Mouse (Mus musculus) embryonic facial prominence, embryonic 10.5 days (tissue): Measurements from ENCODE around the gene 1700016C15Rik. TPM values are rescaled to one million over a fixed set of nuclear protein-coding genes. Genes with fewer than 3 reads are reported as not detected.

Source experiments
- DNase-seq: peaks from one replicate; pipeline ENCODE4 v3.0.0-alpha.2; 2017; ENCODE audit warnings: low spot score
- H3K27ac ChIP-seq: fragments of 300-500 bp; sonication (generic); replicated peaks from 2 replicates; pipeline ENCODE4 v1.5.1; 2016; ENCODE audit warnings: mild to moderate bottlenecking
- H3K27me3 ChIP-seq: fragments of 300-500 bp; sonication (generic); replicated peaks from 2 replicates; pipeline ENCODE4 v1.6.1; 2016; ENCODE audit warnings: low read depth, mild to moderate bottlenecking; ENCODE audit not compliant: poor library complexity, severe bottlenecking
- H3K36me3 ChIP-seq: fragments of 300-500 bp; sonication (generic); replicated peaks from 2 replicates; pipeline ENCODE4 v1.6.1; 2016; ENCODE audit warnings: mild to moderate bottlenecking, moderate library complexity
- H3K4me1 ChIP-seq: fragments of 300-500 bp; sonication (generic); 2 replicates; pipeline ENCODE4 v1.6.1; 2016
- H3K4me3 ChIP-seq: fragments of 300-500 bp; sonication (generic); 2 replicates; pipeline ENCODE4 v1.5.1; 2016; ENCODE audit warnings: mild to moderate bottlenecking, moderate library complexity
- H3K9me3 ChIP-seq: fragments of 300-500 bp; sonication (generic); 2 replicates; pipeline ENCODE4 v1.6.1; 2016; ENCODE audit warnings: mild to moderate bottlenecking
- WGBS: fragments of 180-500 bp; shearing (Covaris S2); methylation state at CpG from one replicate; pipeline ENCODE4 v1.1.7; 2016; 5-methylcytosine and 5-hydroxymethylcytosine counted together
- polyA plus RNA-seq: library from polyadenylated mRNA; unstranded; fragments of >200 nt; fragmentation: Nextera tagmentation; extraction: Ambion mirVana; gene quantifications from 2 replicates; pipeline ENCODE4 v1.2.1, GENCODE M21; 2016

Gene 1700016C15Rik
- not detected in 2 replicates for polyA plus RNA-seq

- no peak within 1 kb of the TSS for H3K4me3 ChIP-seq
- H3K27ac ChIP-seq, result no peak within 1 kb of the TSS; the same call in 1 of the 2 replicates
- no peaks in the 10 kb centered on the region for H3K27me3 ChIP-seq
- peaks cover 6% of the 10 kb centered on the region; the same call in 1 of the 2 replicates for H3K9me3 ChIP-seq
- H3K4me1 ChIP-seq, result peaks cover 17% of the 10 kb centered on the region
- peak; percentile 17 for DNase-seq
- no peaks in the 10 kb centered on the region for H3K36me3 ChIP-seq
- WGBS, result 59% methylated on average over 11 of the region's 11 CpGs
These were observed at the start of gene 1700016C15Rik for GRCm38 (mm10) chr1:177729043-177730024. TSS of gene 1700016C15Rik (plus strand) at chr1:177729814.

- H3K27ac ChIP-seq, result no peak overlapping the region
These were observed 48.4 kb upstream of the 1700016C15Rik start for GRCm38 (mm10) chr1:177681239-177681638.

GRCm38 (mm10) chr1:177683931-177684836 is 45.4 kb upstream of the 1700016C15Rik start:
- peak; percentile 22 for DNase-seq
- Histone ChIP-seq H3K36me3 (no peaks in the 10 kb centered on the region), H3K4me3 (no peak overlapping the region), H3K9me3 (no peaks in the 10 kb centered on the region), H3K27ac (peak overlapping the region; percentile 30; the same call in 1 of the 2 replicates), H3K27me3 (no peaks in the 10 kb centered on the region), H3K4me1 (peaks cover 16% of the 10 kb centered on the region)
- 46% methylated on average over 18 of the region's 18 CpGs for WGBS

More at GRCm38 (mm10) chr1:177681239-177681638, 48.4 kb upstream of the 1700016C15Rik start:
- H3K4me3 ChIP-seq, result no peak overlapping the region
- H3K27me3 ChIP-seq, result no peaks in the 10 kb centered on the region
- DNase-seq, result no peak
- WGBS, result 80% methylated on average over 11 of the region's 11 CpGs
- no peaks in the 10 kb centered on the region for H3K9me3 ChIP-seq
- H3K4me1 ChIP-seq, result peaks cover 16% of the 10 kb centered on the region
- H3K36me3 ChIP-seq, result no peaks in the 10 kb centered on the region

- H3K27me3 ChIP-seq, result no peaks in the 10 kb centered on the region
- H3K4me1 ChIP-seq, result peaks cover 16% of the 10 kb centered on the region
- H3K9me3 ChIP-seq, result no peaks in the 10 kb centered on the region
- H3K4me3 ChIP-seq, result no peak overlapping the region
- DNase-seq, result no peak
- no peaks in the 10 kb centered on the region for H3K36me3 ChIP-seq
- no peak overlapping the region for H3K27ac ChIP-seq
- WGBS, result 17% methylated on average over 3 of the region's 3 CpGs
These were observed 44.7 kb upstream of the 1700016C15Rik start for GRCm38 (mm10) chr1:177684901-177685300.

GRCm38 (mm10) chr1:177686137-177686536 is 43.5 kb upstream of the 1700016C15Rik start:
- no peak overlapping the region for H3K4me3 ChIP-seq
- H3K9me3 ChIP-seq, result no peaks in the 10 kb centered on the region
- H3K36me3 ChIP-seq, result no peaks in the 10 kb centered on the region
- H3K4me1 ChIP-seq, result peaks cover 16% of the 10 kb centered on the region
- no peak for DNase-seq
- no peak overlapping the region for H3K27ac ChIP-seq
- 76% methylated on average over 3 of the region's 3 CpGs for WGBS
- no peaks in the 10 kb centered on the region for H3K27me3 ChIP-seq

GRCm38 (mm10) chr1:177686982-177687381 is 42.6 kb upstream of the 1700016C15Rik start:
- Histone ChIP-seq H3K9me3 (no peaks in the 10 kb centered on the region), H3K27me3 (no peaks in the 10 kb centered on the region), H3K36me3 (no peaks in the 10 kb centered on the region), H3K4me1 (peaks cover 16% of the 10 kb centered on the region), H3K4me3 (no peak overlapping the region), H3K27ac (no peak overlapping the region)
- no peak for DNase-seq
- WGBS, result 88% methylated on average over 5 of the region's 5 CpGs

GRCm38 (mm10) chr1:177692491-177692890 is 37.1 kb upstream of the 1700016C15Rik start:
- peak; percentile 12 for DNase-seq
- Histone ChIP-seq H3K9me3 (no peaks in the 10 kb centered on the region), H3K36me3 (no peaks in the 10 kb centered on the region), H3K4me1 (peaks cover 29% of the 10 kb centered on the region), H3K4me3 (no peak overlapping the region), H3K27me3 (no peaks in the 10 kb centered on the region), H3K27ac (0 out of 2 replicates have a peak overlapping the region, but pooled peaks have one; percentile 0)
- WGBS, result 66% methylated on average over 11 of the region's 11 CpGs

GRCm38 (mm10) chr1:177693486-177694252 is 35.9 kb upstream of the 1700016C15Rik start:
- 79% methylated on average over 9 of the region's 9 CpGs for WGBS
- peaks cover 29% of the 10 kb centered on the region for H3K4me1 ChIP-seq
- H3K4me3 ChIP-seq, result no peak overlapping the region
- no peaks in the 10 kb centered on the region for H3K9me3 ChIP-seq
- no peak overlapping the region for H3K27ac ChIP-seq
- H3K36me3 ChIP-seq, result no peaks in the 10 kb centered on the region
- peak; percentile 37 for DNase-seq
- no peaks in the 10 kb centered on the region for H3K27me3 ChIP-seq

GRCm38 (mm10) chr1:177700560-177700959 is 29.1 kb upstream of the 1700016C15Rik start:
- H3K27ac ChIP-seq, result peak overlapping the region; percentile 3; the same call in 1 of the 2 replicates
- no peaks in the 10 kb centered on the region for H3K36me3 ChIP-seq
- no peak overlapping the region for H3K4me3 ChIP-seq
- H3K4me1 ChIP-seq, result peaks cover 24% of the 10 kb centered on the region
- WGBS, result 64% methylated on average over 8 of the region's 8 CpGs
- no peaks in the 10 kb centered on the region for H3K9me3 ChIP-seq
- peaks cover 16% of the 10 kb centered on the region for H3K27me3 ChIP-seq
- DNase-seq, result no peak

GRCm38 (mm10) chr1:177702481-177703146 is 27.0 kb upstream of the 1700016C15Rik start:
- DNase-seq, result peak; percentile 83

GRCm38 (mm10) chr1:177703147-177703807 is 26.3 kb upstream of the 1700016C15Rik start:
- no peaks in the 10 kb centered on the region for H3K9me3 ChIP-seq
- peaks cover 16% of the 10 kb centered on the region for H3K27me3 ChIP-seq
- H3K4me3 ChIP-seq, result peak overlapping the region; percentile 59
- WGBS, result 51% methylated on average over 6 of the region's 6 CpGs
- H3K27ac ChIP-seq, result no peak overlapping the region; the same call in 1 of the 2 replicates
- H3K4me1 ChIP-seq, result peaks cover 11% of the 10 kb centered on the region
- H3K36me3 ChIP-seq, result no peaks in the 10 kb centered on the region
- no peak for DNase-seq

More at GRCm38 (mm10) chr1:177702481-177703146, 27.0 kb upstream of the 1700016C15Rik start:
- Histone ChIP-seq H3K4me3 (peak overlapping the region; percentile 59), H3K36me3 (no peaks in the 10 kb centered on the region), H3K9me3 (no peaks in the 10 kb centered on the region), H3K27ac (peak overlapping the region; percentile 80), H3K27me3 (peaks cover 16% of the 10 kb centered on the region), H3K4me1 (peaks cover 11% of the 10 kb centered on the region)
- WGBS, result under 1% methylated on average over 15 of the region's 15 CpGs
